Mouse (Mus musculus) left cerebral cortex, adult 2 months (tissue): ENCODE measurements at regions not wholly inside any gene's neighbourhood (a gene's known extent, or its start where the extent isn't known, plus 50 kb on each side); places are given as distances from the start of the nearest gene placed in this dataset.

Experiments
- DNase-seq, 2 experiments: peaks; one replicate each; pipeline ENCODE4 v3.0.0; 2021 to 2022; ENCODE audit warnings: low spot score in 2 of 2, mixed read lengths in 1 of 2; ENCODE audit errors: extremely low spot score in 1 of 2
- H3K27ac ChIP-seq: fragments of 200-600 bp; 2 replicates; pipeline ENCODE4 v1.8.1; 2022
- H3K4me3 ChIP-seq: fragments of 200-600 bp; 2 replicates; pipeline ENCODE4 v1.8.1; 2022
- CTCF ChIP-seq: fragments of 200-600 bp; IDR thresholded peaks from 2 replicates; pipeline ENCODE4 v1.8.1; 2022; ENCODE audit warnings: antibody characterized with exemption, mild to moderate bottlenecking, moderate library complexity
- intact Hi-C: fragments of 180-260 bp; cut with DNase I; formaldehyde crosslinking; loops from one replicate; pipeline ENCODE4 v1.15.1; 2025

GRCm38 (mm10) chr9:51714326-51714725 is 50.8 kb upstream of the Arhgap20 start:
- intact Hi-C loops, result no loop called here

More at GRCm38 (mm10) chr9:51714326-51714725, 50.8 kb upstream of the Arhgap20 start:
- H3K27ac ChIP-seq, result no peak overlapping the region
- no peak overlapping the region for H3K4me3 ChIP-seq
- no peak for TF ChIP-seq CTCF
- DNase-seq, result no peak
